Mouse (Mus musculus) hindbrain, embryonic 15.5 days (tissue): ENCODE results near the gene Gm10840. TPM values are rescaled to one million over a fixed set of nuclear protein-coding genes. Genes with fewer than 3 reads are reported as not detected.
"Not testable (repeated sequence)": the region's sequence is repeated elsewhere in the genome, so short reads cannot be mapped to it uniquely, and the experiment has no call there.

Experiments used
- ATAC-seq: fragments of 200-750 bp; cut with Nextera tagmentation; 2 replicates; pipeline ENCODE4 v1.8.0; 2017; ENCODE audit warnings: low read depth, moderate number of reproducible peaks, moderate TSS enrichment; ENCODE audit not compliant: low FRiP score
- H3K27ac ChIP-seq: fragments of 300-500 bp; sonication (generic); replicated peaks from 2 replicates; pipeline ENCODE4 v1.5.1; 2015; ENCODE audit warnings: mild to moderate bottlenecking, inconsistent platforms
- H3K27me3 ChIP-seq: fragments of 300-500 bp; sonication (generic); 2 replicates; pipeline ENCODE4 v1.6.1; 2015; ENCODE audit warnings: control low read depth, inconsistent platforms
- H3K36me3 ChIP-seq: fragments of 300-500 bp; sonication (generic); 2 replicates; pipeline ENCODE4 v1.6.1; 2015; ENCODE audit warnings: control low read depth, inconsistent platforms
- H3K4me1 ChIP-seq: fragments of 300-500 bp; sonication (generic); replicated peaks from 2 replicates; pipeline ENCODE4 v1.6.1; 2015; ENCODE audit warnings: control low read depth, inconsistent platforms
- H3K4me2 ChIP-seq: fragments of 300-500 bp; sonication (generic); 2 replicates; pipeline ENCODE4 v1.6.1; 2015; ENCODE audit warnings: moderate library complexity, mild to moderate bottlenecking, inconsistent platforms
- H3K4me3 ChIP-seq: fragments of 300-500 bp; sonication (generic); 2 replicates; pipeline ENCODE4 v1.5.1; 2015; ENCODE audit warnings: mild to moderate bottlenecking, inconsistent platforms
- H3K9ac ChIP-seq: fragments of 300-500 bp; sonication (generic); 2 replicates; pipeline ENCODE4 v1.6.1; 2015; ENCODE audit warnings: inconsistent platforms
- H3K9me3 ChIP-seq: fragments of 300-500 bp; sonication (generic); 2 replicates; pipeline ENCODE4 v1.6.1; 2016; ENCODE audit warnings: control low read depth, inconsistent platforms
- WGBS: fragments of 180-500 bp; shearing (Covaris S2); methylation state at CpG from one replicate; pipeline ENCODE4 v1.1.7; 2015; 5-methylcytosine and 5-hydroxymethylcytosine counted together
- polyA plus RNA-seq: library from polyadenylated mRNA; unstranded; fragments of >200 nt; fragmentation: Nextera tagmentation; extraction: Ambion mirVana; gene quantifications from 2 replicates; pipeline ENCODE4 v1.2.1, GENCODE M21; 2015

Gene Gm10840
- 0.65 TPM in 1 of 2 replicates, not detected in the other for polyA plus RNA-seq

- Histone ChIP-seq H3K36me3 (peaks cover 23% of the 10 kb centered on the region), H3K27ac (peak within 1 kb of the TSS; percentile 98), H3K9me3 (no peaks in the 10 kb centered on the region), H3K4me1 (peaks cover 41% of the 10 kb centered on the region), H3K4me3 (peak within 1 kb of the TSS; percentile 81), H3K9ac (peak within 1 kb of the TSS; percentile 92), H3K27me3 (no peaks in the 10 kb centered on the region), H3K4me2 (peak within 1 kb of the TSS; percentile 92)
- 24% methylated on average over 22 of the region's 22 CpGs for WGBS
- ATAC-seq, result peak; percentile 24; the same call in 1 of the 2 replicates
Measured at GRCm38 (mm10) chr11:106160841-106161721, at the start of gene Gm10840, which contains the start of gene Limd2. Gene Gm10840, plus strand, starts transcription at chr11:106160850. Gene Limd2, minus strand, starts transcription at chr11:106160860.

- no peak overlapping the region for H3K4me2 ChIP-seq
- ATAC-seq, result no peak
- no peaks in the 10 kb centered on the region for H3K9me3 ChIP-seq
- no peak overlapping the region for H3K4me3 ChIP-seq
- no peak overlapping the region for H3K9ac ChIP-seq
- H3K27me3 ChIP-seq, result no peaks in the 10 kb centered on the region
- peaks cover 16% of the 10 kb centered on the region for H3K36me3 ChIP-seq
- H3K27ac ChIP-seq, result no peak overlapping the region
- H3K4me1 ChIP-seq, result no peaks in the 10 kb centered on the region
Measured at GRCm38 (mm10) chr11:106111688-106112087, 49.0 kb upstream of the Gm10840 start.

GRCm38 (mm10) chr11:106122221-106122620 is 38.4 kb upstream of the Gm10840 start:
- H3K9ac ChIP-seq, result no peak overlapping the region
- H3K4me3 ChIP-seq, result no peak overlapping the region
- ATAC-seq, result no peak
- no peaks in the 10 kb centered on the region for H3K4me1 ChIP-seq
- H3K9me3 ChIP-seq, result no peaks in the 10 kb centered on the region
- peaks cover 38% of the 10 kb centered on the region for H3K36me3 ChIP-seq
- WGBS, result 96% methylated on average over 5 of the region's 5 CpGs
- H3K4me2 ChIP-seq, result no peak overlapping the region
- no peaks in the 10 kb centered on the region for H3K27me3 ChIP-seq
- no peak overlapping the region for H3K27ac ChIP-seq

GRCm38 (mm10) chr11:106122736-106123135 is 37.9 kb upstream of the Gm10840 start:
- ATAC-seq, result no peak
- no peak overlapping the region for H3K27ac ChIP-seq
- no peaks in the 10 kb centered on the region for H3K9me3 ChIP-seq
- H3K27me3 ChIP-seq, result no peaks in the 10 kb centered on the region
- no peak overlapping the region for H3K9ac ChIP-seq
- no peak overlapping the region for H3K4me3 ChIP-seq
- H3K4me1 ChIP-seq, result no peaks in the 10 kb centered on the region
- no peak overlapping the region for H3K4me2 ChIP-seq
- WGBS, result 84% methylated on average over 3 of the region's 3 CpGs
- peaks cover 33% of the 10 kb centered on the region for H3K36me3 ChIP-seq

- no peaks in the 10 kb centered on the region for H3K9me3 ChIP-seq
- no peak overlapping the region for H3K4me3 ChIP-seq
- peaks cover 20% of the 10 kb centered on the region for H3K36me3 ChIP-seq
- H3K27ac ChIP-seq, result no peak overlapping the region
- H3K4me1 ChIP-seq, result no peaks in the 10 kb centered on the region
- H3K4me2 ChIP-seq, result no peak overlapping the region
- no peak overlapping the region for H3K9ac ChIP-seq
- 69% methylated on average over 4 of the region's 4 CpGs for WGBS
- no peaks in the 10 kb centered on the region for H3K27me3 ChIP-seq
- no peak for ATAC-seq
Measured at GRCm38 (mm10) chr11:106124784-106125183, 35.9 kb upstream of the Gm10840 start.

GRCm38 (mm10) chr11:106125827-106126226 is 34.8 kb upstream of the Gm10840 start:
- H3K4me1 ChIP-seq, result no peaks in the 10 kb centered on the region
- H3K36me3 ChIP-seq, result peaks cover 18% of the 10 kb centered on the region
- H3K27ac ChIP-seq, result no peak overlapping the region
- no peak overlapping the region for H3K4me3 ChIP-seq
- no peak overlapping the region for H3K4me2 ChIP-seq
- H3K9me3 ChIP-seq, result no peaks in the 10 kb centered on the region
- no peak for ATAC-seq
- 83% methylated on average over 1 of the region's 1 CpGs for WGBS
- no peaks in the 10 kb centered on the region for H3K27me3 ChIP-seq
- H3K9ac ChIP-seq, result no peak overlapping the region

GRCm38 (mm10) chr11:106126727-106127373 is 33.8 kb upstream of the Gm10840 start:
- H3K9me3 ChIP-seq, H3K4me2 ChIP-seq, H3K27me3 ChIP-seq, H3K4me3 ChIP-seq, H3K27ac ChIP-seq, H3K4me1 ChIP-seq, H3K9ac ChIP-seq, ATAC-seq: not testable (repeated sequence)
- H3K36me3 ChIP-seq, result peaks cover 18% of the 10 kb centered on the region
- 95% methylated on average over 4 of the region's 6 CpGs for WGBS

- Histone ChIP-seq H3K9me3 (no peaks in the 10 kb centered on the region), H3K36me3 (0 out of 2 replicates have a peak, but pooled peaks cover 4% of the 10 kb centered on the region), H3K27ac (no peak overlapping the region), H3K4me3 (no peak overlapping the region), H3K27me3 (no peaks in the 10 kb centered on the region), H3K4me1 (0 out of 2 replicates have a peak, but pooled peaks cover under 1% of the 10 kb centered on the region), H3K4me2 (no peak overlapping the region), H3K9ac (no peak overlapping the region)
- ATAC-seq, result no peak
- WGBS, result 95% methylated on average over 1 of the region's 1 CpGs
Measured at GRCm38 (mm10) chr11:106129477-106129876, 31.2 kb upstream of the Gm10840 start.

- WGBS, result 94% methylated on average over 5 of the region's 5 CpGs
- H3K36me3 ChIP-seq, result peaks cover 9% of the 10 kb centered on the region
- H3K4me2 ChIP-seq, result no peak overlapping the region
- H3K4me1 ChIP-seq, result peaks cover 10% of the 10 kb centered on the region; the same call in 1 of the 2 replicates
- H3K27me3 ChIP-seq, result no peaks in the 10 kb centered on the region
- H3K9me3 ChIP-seq, result no peaks in the 10 kb centered on the region
- H3K27ac ChIP-seq, result no peak overlapping the region
- no peak overlapping the region for H3K4me3 ChIP-seq
- H3K9ac ChIP-seq, result no peak overlapping the region
- ATAC-seq, result no peak
Measured at GRCm38 (mm10) chr11:106132516-106132915, 28.1 kb upstream of the Gm10840 start.

- H3K36me3 ChIP-seq, result peaks cover 5% of the 10 kb centered on the region
- no peak overlapping the region for H3K4me3 ChIP-seq
- H3K4me1 ChIP-seq, result peaks cover 10% of the 10 kb centered on the region; the same call in 1 of the 2 replicates
- H3K4me2 ChIP-seq, result peak overlapping the region; percentile 19; the same call in 1 of the 2 replicates
- 34% methylated on average over 8 of the region's 8 CpGs for WGBS
- H3K27me3 ChIP-seq, result no peaks in the 10 kb centered on the region
- H3K9me3 ChIP-seq, result no peaks in the 10 kb centered on the region
- 0 out of 2 replicates have a peak overlapping the region, but pooled peaks have one; percentile 7 for H3K9ac ChIP-seq
- peak; percentile 65; the same call in 1 of the 2 replicates for ATAC-seq
- peak overlapping the region; percentile 79 for H3K27ac ChIP-seq
Measured at GRCm38 (mm10) chr11:106134580-106135528, 25.8 kb upstream of the Gm10840 start.

GRCm38 (mm10) chr11:106151219-106151618 is 9.4 kb upstream of the Gm10840 start:
- WGBS, result 95% methylated on average over 3 of the region's 3 CpGs
- ATAC-seq, result no peak
- no peaks in the 10 kb centered on the region for H3K9me3 ChIP-seq
- H3K4me2 ChIP-seq, result no peak overlapping the region
- H3K27ac ChIP-seq, result no peak overlapping the region
- no peaks in the 10 kb centered on the region for H3K27me3 ChIP-seq
- peaks cover 6% of the 10 kb centered on the region; the same call in 1 of the 2 replicates for H3K4me1 ChIP-seq
- H3K4me3 ChIP-seq, result no peak overlapping the region
- H3K9ac ChIP-seq, result no peak overlapping the region
- peaks cover 64% of the 10 kb centered on the region for H3K36me3 ChIP-seq
